ENCODE assay signal across 19 mouse cellular contexts in genomic region chr1:80604332-80604731, GRCm38 (mm10).
"Had no signal": no experiment of that assay in that cellular context is flagged by ENCODE, and none has a peak within 500 bp of the region (broad histone marks: within the 10 kb centered on the region; RNA-seq: fewer than 3 reads in every experiment).

No protein-coding gene starts in this region.

- DNase-seq: kidney, adult 18-20 months; kidney, postnatal 25 days; left cerebral cortex, postnatal 4 days; liver, postnatal 0 days; thymus, adult 18-20 months; thymus, postnatal 36 days had no signal

- H3K36me3 ChIP-seq: limb, embryonic 12.5 days; limb, embryonic 15.5 days; lung, embryonic 15.5 days; midbrain, embryonic 10.5 days; midbrain, embryonic 13.5 days; neural tube, embryonic 13.5 days had no signal

- H3K4me1 ChIP-seq: limb, embryonic 12.5 days; limb, embryonic 15.5 days; lung, embryonic 15.5 days; midbrain, embryonic 13.5 days had no signal

- H3K9me3 ChIP-seq: limb, embryonic 12.5 days; limb, embryonic 15.5 days; lung, embryonic 15.5 days; midbrain, embryonic 10.5 days; midbrain, embryonic 13.5 days; neural tube, embryonic 13.5 days had no signal

- H3K4me2 ChIP-seq: limb, embryonic 12.5 days; limb, embryonic 15.5 days; liver, embryonic 11.5 days; lung, embryonic 15.5 days; midbrain, embryonic 13.5 days; neural tube, embryonic 13.5 days had no signal

- H3K27ac ChIP-seq: kidney, postnatal 0 days; limb, embryonic 12.5 days; limb, embryonic 15.5 days; liver, embryonic 14.5 days; lung, embryonic 15.5 days; macrophage; midbrain, embryonic 10.5 days; midbrain, embryonic 13.5 days; neural tube, embryonic 13.5 days had no signal

- H3K27me3 ChIP-seq: limb, embryonic 12.5 days; limb, embryonic 15.5 days; lung, embryonic 15.5 days; midbrain, embryonic 13.5 days; neural tube, embryonic 13.5 days had no signal

- H3K4me3 ChIP-seq: limb, embryonic 12.5 days; limb, embryonic 15.5 days; lung, embryonic 15.5 days; midbrain, embryonic 10.5 days; midbrain, embryonic 13.5 days; myocyte; neural tube, embryonic 13.5 days had no signal

- H3K9ac ChIP-seq: limb, embryonic 12.5 days; limb, embryonic 15.5 days; liver, embryonic 14.5 days; liver, postnatal 0 days; lung, embryonic 15.5 days; midbrain, embryonic 13.5 days; neural tube, embryonic 13.5 days had no signal

- ATAC-seq: intestine, embryonic 16.5 days; liver, postnatal 0 days; midbrain, embryonic 13.5 days; midbrain, embryonic 16.5 days had no signal
